Mouse (Mus musculus): ENCODE data around the gene Zfhx2. TPM values are rescaled to one million over a fixed set of nuclear protein-coding genes. Genes with fewer than 3 reads are reported as not detected.

Zfhx2 gene
- total RNA-seq, 2 experiments from 2014 or later: 11.9 to 13.5 TPM

Other genes with a start within 250 kb of the Zfhx2 start
- 10 to 100 TPM; 17.9 to 18.3 TPM for gene Homez, start 221.4 kb downstream of the Zfhx2 start, total RNA-seq (2021)
- gene Ppp1r3e, start 214.8 kb downstream of the Zfhx2 start, total RNA-seq (2021): 10 to 100 TPM; 16.9 to 21.0 TPM
- gene Bcl2l2, start 208.9 kb downstream of the Zfhx2 start, total RNA-seq (2021): 10 to 100 TPM; 55.3 to 65.3 TPM
- 10 to 100 TPM in 1 of 2 experiments, 1 to 10 TPM in 1; 5.5 to 13.0 TPM for gene Gm20521, start 208.9 kb downstream of the Zfhx2 start, total RNA-seq (2021)
- 100 to 1,000 TPM; 334 to 350 TPM for gene Pabpn1, start 199.8 kb downstream of the Zfhx2 start, total RNA-seq (2021)
- 10 to 100 TPM; 63.7 to 68.4 TPM for gene Slc22a17, start 179.2 kb downstream of the Zfhx2 start, total RNA-seq (2021)
- gene Efs, start 166.2 kb downstream of the Zfhx2 start, total RNA-seq (2021): 10 to 100 TPM; 13.2 to 13.9 TPM
- gene Il25, start 159.6 kb downstream of the Zfhx2 start, total RNA-seq (2021): not detected
- 1 to 10 TPM; 2.4 to 3.8 TPM for gene Cmtm5, start 156.1 kb downstream of the Zfhx2 start, total RNA-seq (2021)
- gene Myh6, start 125.4 kb downstream of the Zfhx2 start, total RNA-seq (2021): 1 to 10 TPM in 1 of 2 experiments, under 1 TPM in 1; 0.81 to 4.9 TPM
- not detected for gene Gm17428, start 115.4 kb downstream of the Zfhx2 start, total RNA-seq (2021)
- gene Myh7, start 97.7 kb downstream of the Zfhx2 start, total RNA-seq (2021): 10 to 100 TPM in 1 of 2 experiments, 1 to 10 TPM in 1; 5.3 to 21.8 TPM
- 10 to 100 TPM; 44.2 to 47.5 TPM for gene Ngdn, start 76.9 kb downstream of the Zfhx2 start, total RNA-seq (2021)
- gene Thtpa, start 2.5 kb upstream of the Zfhx2 start, total RNA-seq (2021): 10 to 100 TPM; 21.0 to 21.3 TPM
- gene Ap1g2, start 14.3 kb upstream of the Zfhx2 start, total RNA-seq (2021): 10 to 100 TPM; 30.3 to 34.0 TPM
- 10 to 100 TPM; 11.9 to 14.8 TPM for gene Jph4, start 24.6 kb upstream of the Zfhx2 start, total RNA-seq (2021)
- gene Dhrs2, start 129.7 kb upstream of the Zfhx2 start, total RNA-seq (2021): not detected

All from adrenal gland, postnatal 4 days (tissue).